Mouse (Mus musculus) urinary bladder, postnatal 4 days (tissue): ENCODE results near the gene Tpo.
A peak's percentile ranks its signal among the peaks of the same experiment; 100 is the strongest.

Experiments
- DNase-seq, 2 experiments: peaks; one replicate each; pipeline ENCODE4 v3.0.0; 2021 to 2022; ENCODE audit warnings: low spot score in 2 of 2

The Tpo gene

DNA sequence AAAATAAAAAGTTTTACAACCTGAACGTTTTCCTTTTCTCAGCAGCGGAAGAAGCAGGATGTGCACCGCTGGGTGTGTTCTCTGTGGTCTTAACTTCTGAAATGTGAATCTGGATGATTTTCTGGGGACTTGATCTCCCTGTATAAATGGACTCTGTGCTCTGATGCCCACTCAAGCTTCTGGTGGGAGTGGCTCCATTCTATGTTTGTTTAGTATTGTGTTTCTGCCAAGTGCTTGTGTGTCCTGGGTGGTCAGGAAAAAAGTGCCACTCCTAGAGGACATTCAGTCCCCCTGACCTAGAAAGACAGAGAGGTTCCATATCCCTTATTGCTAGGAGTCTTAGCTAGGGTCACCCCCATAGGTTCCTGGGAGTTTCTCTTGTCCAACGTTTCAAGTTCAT is at the start of gene Tpo:
Tpo (minus strand) TSS at position 101 of the 400 bp plus-strand sequence.
- no peak for DNase-seq

- DNase-seq, result no peak
Measured at GRCm38 (mm10) chr12:30181721-30182120, 49.3 kb upstream of the Tpo start.

DNA sequence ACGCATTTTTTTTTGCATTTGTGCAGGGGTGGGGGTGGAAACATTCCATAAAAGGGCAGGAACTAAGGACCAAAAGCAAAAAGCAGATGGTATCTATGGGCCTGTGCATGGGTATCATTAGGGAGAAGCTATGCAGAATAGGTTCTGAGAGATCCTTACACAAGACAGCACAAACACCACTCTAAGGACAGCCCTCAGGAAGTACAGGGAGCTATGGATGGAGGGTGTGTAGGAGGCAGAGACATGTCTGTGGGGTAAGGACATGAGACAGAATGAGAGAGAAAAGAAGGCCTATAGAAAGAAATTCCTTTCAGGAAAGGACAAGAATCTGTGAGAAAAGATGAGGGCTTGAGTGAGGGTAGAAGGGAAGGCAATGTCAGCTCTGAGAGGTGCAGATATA is 47.2 kb upstream of the Tpo start:
- no peak for DNase-seq

GRCm38 (mm10) chr12:30177966-30178365 is 45.5 kb upstream of the Tpo start:
- DNase-seq, result no peak

GRCm38 (mm10) chr12:30177529-30177928 is 45.1 kb upstream of the Tpo start:
- no peak for DNase-seq

DNA sequence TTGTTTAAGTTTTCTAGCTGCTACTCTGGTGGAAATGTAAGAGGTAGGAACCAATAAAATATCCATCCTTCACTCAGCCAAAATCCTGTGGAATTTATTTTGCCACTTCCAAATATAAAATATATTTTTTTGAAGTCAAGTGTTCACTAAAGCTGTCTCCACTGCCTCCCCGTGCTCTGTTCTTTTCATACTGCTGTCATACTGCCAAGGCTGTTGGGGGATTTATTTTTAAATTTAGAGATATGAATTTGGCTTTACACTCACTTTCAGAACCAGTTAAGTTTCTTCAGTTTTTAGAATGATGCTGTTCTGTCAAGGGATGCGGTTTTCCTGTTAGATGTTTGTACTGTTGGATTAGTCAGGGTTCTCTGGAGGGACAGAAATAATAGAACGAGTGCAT is 36.1 kb upstream of the Tpo start:
- DNase-seq, result no peak

GRCm38 (mm10) chr12:30164538-30164937 is 32.1 kb upstream of the Tpo start:
- no peak for DNase-seq

DNA sequence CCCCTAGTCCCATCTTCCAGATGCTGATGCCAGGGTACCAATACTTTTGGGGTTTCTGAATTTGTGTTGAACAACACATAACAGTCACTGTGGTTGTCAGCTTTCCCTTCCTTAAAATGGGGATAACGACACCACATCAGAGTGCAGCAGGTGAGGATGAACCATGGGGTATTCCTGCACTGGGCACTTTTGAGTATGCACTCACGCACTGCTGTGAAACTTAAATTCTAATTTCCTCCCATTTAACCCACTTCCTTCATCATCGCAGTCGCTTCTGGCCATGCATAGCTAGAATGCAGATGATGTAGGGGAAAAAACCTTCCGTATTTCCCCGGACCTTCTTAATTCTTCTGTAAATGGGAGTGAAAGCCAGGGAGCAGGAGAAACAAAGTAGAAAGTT is 31.6 kb upstream of the Tpo start:
- DNase-seq, result no peak

GRCm38 (mm10) chr12:30161731-30162406 is 29.4 kb upstream of the Tpo start:
- DNase-seq, result no peak

DNA sequence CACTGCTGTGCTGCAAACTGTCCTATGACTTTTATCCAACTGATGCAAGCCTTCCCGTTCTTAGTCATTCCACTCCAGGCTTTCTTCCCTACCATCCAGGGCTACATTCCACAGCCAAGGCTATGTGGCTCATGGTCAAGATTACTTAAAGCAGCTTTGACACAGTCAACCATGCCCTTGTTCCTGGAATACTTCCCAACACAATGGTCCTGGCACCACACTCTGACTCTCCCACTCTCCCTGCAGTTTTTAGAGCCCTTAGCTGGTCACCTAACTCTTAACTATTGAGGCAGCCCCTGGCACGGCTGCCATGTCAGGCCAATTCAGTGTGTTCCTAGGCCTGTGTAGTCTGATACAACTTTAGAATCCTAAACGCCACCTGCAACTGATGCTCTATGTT is 28.1 kb upstream of the Tpo start:
- DNase-seq, result peak in 1 of 2 experiments; percentile 20

DNA sequence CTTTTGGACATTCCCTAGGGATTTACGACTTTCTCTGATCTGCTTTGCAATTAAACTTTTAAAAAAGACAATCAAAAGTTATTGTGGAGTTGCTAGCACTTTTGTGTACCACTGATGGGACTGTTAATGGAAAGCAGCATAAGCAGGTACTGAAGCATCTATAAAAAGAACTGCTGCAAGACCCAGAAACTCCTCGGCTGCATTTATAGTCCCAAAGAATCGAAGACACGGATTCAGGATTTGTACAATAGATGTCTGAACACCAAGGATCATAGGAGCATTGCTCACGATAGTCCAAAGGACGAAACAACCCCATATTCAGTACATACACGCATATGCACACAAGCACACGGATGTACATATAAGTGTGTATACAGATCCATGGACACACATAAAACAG is 27.4 kb upstream of the Tpo start:
- no peak for DNase-seq

DNA sequence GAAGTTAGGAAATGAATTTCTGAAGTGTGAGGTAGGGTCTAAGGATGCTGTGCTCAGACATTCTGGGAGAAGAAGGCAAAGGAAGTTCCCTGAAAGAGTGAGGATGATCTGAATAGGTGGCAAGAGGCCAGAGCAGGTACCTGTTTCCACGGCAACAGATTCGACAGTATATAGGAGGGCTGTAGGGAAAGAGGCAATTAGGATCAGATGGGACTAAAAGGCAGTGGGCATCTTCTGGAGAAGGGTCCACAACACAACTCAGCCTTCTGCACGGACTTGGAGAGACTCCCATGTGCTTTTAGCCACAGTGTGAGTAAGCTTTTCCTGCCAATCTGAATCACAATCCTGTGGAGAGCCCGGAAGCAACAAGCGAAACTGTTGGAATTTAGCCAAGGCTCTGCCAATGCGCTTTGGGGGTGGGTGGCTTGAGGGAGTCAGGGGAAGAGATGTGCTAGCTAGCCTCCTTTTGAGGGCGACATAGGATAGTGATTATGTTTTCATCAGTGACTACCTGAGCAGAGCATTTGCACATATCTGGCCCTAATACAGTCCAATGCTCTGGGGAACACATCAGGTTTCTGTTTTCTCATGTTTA is 21.8 kb upstream of the Tpo start:
- DNase-seq, result no peak

DNA sequence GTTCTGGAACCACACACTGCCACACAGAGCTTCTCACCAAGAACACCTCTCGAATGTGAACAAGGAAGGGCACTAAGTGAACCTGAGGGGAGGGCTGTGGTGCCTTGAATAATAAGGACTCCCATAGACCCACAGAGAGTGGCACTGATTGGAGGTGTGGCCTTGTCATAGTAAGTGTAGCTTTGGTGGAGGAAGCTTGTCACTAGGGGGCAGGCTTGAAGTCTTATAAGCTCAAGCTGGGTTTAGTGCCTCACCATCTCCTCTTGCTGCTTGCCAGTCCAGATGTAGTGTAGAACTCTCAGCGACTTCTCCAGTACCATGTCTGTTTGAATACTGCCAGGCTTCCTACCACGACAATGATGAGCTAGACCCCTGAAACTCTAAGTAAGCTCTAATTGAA is 9.7 kb upstream of the Tpo start:
- DNase-seq, result no peak

- DNase-seq, result no peak
Measured at GRCm38 (mm10) chr12:30129411-30129716, 3.1 kb downstream of the Tpo start.

- DNase-seq, result peak; percentile 32 to 65
Measured at GRCm38 (mm10) chr12:30128561-30129410, 3.6 kb downstream of the Tpo start.

DNA sequence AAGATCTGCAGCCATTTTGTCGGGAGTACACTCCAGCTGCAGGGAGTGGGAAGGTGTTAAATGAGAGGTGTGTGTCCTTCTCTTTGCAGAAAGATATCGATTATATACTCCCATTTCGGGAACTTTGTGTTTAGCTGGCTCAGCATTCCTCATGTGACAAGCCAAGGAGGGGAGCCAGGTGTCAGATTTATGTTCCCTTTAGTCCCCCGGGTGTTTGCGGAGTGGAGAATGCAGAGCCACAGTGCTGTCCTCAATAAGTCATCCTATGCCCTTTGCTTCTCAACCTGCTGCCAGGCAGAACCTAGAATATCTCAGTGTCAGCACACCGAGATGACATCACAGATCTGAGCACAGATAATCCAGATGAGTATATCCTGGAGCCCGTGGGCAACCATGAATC is 10.1 kb downstream of the Tpo start:
- no peak for DNase-seq

DNA sequence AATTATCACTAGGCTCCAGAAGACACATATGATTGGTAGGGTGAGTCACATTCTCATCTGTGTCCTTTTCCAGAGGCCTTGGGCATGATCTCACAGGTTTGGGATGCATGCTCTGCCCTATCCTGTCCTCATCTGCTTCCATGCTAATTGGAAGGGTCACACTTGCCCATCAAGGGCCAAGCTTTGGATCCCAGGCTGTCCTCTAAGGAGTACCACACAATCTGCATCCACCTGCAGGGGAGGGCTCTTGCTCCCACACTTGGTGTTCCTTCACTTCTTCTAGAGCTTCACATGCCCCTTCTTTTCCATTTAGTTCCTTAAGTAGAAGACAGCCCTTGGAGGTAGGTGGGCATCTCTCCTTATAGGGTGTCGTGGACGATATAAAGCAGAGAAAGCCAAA is 20.2 kb downstream of the Tpo start:
- no peak for DNase-seq

- DNase-seq, result no peak
Measured at GRCm38 (mm10) chr12:30109646-30110605, 22.5 kb downstream of the Tpo start.

DNA sequence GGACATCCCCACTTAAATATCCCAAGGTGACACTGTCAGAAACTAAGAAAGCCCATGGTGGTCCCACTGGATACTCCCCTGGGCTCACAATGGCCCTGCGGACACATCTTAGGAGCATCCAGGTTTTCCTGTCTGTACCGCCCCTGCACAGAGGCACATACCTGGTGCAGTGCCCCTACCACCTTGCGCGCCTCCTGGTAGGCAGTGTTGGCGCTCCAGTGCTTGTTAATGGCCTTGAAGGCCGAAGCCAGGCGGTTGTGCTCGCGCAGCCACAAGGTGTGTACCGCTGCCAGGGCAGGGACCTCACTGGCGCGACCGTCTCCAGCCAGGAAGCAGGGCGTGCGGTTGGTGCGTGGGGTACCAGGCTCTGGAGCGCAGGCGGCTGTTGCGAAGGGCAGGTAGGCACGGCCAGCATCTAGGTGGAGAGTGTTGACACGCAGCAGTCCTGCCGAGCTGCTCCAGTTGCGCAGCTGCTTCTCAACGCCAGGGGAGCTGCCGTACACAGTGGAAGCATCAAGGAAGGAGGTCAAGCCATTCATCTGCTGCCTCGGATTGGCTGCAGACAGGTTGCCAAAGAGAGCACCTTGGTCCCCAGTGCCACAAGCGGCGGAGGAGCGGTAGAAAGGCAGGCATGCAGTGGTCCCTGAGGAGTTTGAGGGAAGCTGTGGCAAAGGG is 29.4 kb downstream of the Tpo start:
- DNase-seq, result no peak

- no peak for DNase-seq
Measured at GRCm38 (mm10) chr12:30092081-30092480, 40.3 kb downstream of the Tpo start.

- DNase-seq, result no peak
Measured at GRCm38 (mm10) chr12:30083971-30084370, 48.5 kb downstream of the Tpo start.
